Mouse (Mus musculus) cerebellum, adult 18-20 months (tissue): ENCODE results near the gene Tstd2.
A peak's percentile ranks its signal among the peaks of the same experiment; 100 is the strongest.

Source experiments
- DNase-seq, 2 experiments: peaks; one replicate each; pipeline ENCODE4 v3.0.0; 2021

Gene Tstd2

DNA sequence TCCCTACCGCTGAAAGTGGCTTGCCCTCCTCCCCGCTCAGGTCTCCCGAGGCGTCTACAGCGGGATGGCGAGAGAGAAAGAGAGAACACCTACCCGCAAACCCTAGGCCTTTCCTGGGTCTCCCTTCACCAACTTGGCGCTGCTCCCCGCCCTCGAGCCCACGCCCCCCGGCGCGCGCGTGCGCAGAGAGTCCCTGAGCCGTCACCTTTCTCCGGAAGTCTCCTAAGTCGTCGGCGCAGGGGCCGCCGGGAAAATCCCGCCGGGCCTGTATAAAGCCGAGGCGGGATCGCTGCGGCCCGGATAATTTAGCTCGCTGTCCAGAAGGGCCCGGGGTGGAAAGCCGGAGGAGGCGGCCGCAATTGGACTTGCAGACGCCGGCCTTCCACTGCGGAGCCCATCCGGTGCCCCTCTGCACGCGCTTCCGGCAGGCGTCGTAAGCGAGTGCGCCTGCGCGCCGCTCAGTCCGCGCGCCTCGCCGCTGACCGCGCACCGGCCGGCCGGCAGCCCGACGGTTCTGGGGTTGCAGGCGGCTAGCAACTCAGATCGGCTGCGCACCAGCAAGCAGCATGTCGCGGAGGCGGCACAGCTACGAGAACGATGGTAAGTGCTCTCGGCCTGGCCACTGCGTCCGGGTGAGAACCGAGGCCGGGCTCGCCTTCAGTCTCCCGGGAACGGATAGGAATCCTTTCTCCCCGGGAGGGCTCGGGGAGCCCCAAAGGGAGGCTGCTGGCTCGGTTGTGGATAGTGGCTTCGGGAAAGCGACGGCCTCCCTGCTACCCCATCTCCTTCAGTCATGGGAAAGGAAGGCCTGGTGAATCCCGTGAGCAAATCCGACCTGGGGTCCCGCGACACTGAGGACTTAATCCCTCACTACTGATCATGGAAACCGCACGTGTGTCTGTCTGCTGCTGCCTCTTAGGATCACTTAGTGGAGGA lies at the start of gene Tstd2, which contains the start of gene Ncbp1:
Tstd2 (minus strand) TSS at position 408 of the 936 bp plus-strand sequence.
Ncbp1 (plus strand) TSS at position 327 of the 936 bp plus-strand sequence.
- peak; percentile 86 to 94 for DNase-seq

- no peak for DNase-seq
Observed at GRCm38 (mm10) chr4:46186466-46186865, 48.0 kb upstream of the Tstd2 start.

GRCm38 (mm10) chr4:46185890-46186289 lies 47.4 kb upstream of the Tstd2 start:
- DNase-seq, result no peak

- DNase-seq, result no peak
Observed at GRCm38 (mm10) chr4:46185423-46185822, 46.9 kb upstream of the Tstd2 start.

- DNase-seq, result no peak
Observed at GRCm38 (mm10) chr4:46182181-46182580, 43.7 kb upstream of the Tstd2 start.

DNA sequence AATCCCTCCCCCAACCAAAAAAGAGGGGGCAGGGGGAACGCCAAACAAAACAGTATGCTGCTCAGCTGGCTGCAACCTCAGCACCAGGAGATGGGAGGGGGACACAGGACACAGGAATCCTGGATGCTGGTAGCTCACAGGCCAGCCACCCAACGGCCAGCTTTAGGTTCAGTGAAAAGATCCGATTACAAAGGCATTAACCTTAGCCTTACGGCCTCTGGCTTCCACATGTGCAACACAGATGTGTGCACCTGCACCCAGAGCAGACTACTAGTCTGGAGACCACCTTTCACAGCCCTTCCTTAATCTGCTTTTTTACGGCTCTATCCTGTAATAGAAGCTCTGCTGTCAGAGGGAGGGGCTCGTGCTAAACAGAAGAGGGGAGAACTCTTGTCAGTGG lies 42.7 kb upstream of the Tstd2 start:
- DNase-seq, result no peak

DNA sequence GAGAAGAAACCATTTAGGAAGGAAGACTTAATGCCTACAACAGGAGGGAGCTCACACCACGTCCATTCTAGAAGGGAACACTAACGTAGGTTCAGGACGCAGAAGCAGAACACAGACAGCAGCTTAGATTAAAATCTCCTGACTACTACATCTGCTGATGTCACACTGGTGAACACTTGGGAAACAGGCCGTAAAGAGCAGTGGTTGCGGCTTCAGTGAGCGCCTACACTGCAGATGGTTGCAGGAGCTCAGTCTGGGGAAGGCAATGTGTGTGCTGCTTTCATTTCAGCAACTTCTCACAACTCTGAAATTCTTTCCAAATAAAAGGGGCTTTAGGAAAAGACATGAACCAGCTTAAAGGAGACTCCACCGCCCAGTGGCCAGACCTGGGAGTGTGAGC lies 39.0 kb upstream of the Tstd2 start:
- no peak for DNase-seq

DNA sequence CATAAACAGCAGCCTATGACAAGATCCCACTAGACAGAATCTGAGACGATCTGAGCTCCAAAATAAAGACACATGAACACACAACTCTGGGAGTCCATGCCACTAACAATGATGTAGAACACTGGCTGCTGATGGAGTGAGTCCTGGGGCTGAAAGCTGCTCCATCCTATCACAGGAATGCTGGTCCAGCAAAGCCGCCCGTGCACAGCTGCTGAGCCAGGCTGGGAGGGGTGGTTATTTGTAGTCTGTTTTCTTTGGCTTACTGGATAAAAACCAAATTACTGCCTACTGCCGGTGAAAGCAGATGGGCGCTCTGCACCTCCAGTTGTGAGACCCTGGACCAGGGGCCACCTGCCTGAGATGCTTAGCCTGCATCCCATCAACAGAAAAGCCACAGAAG lies 38.5 kb upstream of the Tstd2 start:
- DNase-seq, result no peak

DNA sequence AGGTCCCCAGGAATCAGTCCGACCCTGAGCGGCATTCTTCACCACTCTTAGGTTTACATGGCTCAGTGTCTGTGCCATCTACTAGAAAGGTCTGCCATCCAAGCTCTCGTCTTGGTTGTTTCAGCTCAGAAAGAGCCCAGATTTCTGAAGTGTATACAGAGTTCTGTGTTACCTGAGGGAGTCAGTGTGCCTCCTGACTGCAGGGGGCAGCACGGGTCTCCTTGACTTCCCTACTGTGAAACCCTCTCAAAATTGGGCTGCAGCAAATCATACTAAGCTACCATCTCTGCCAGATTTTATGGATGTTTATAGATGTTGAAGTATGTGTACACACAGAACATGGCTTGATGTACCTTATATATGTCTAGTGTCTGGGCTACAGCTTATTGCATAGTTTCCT lies 37.8 kb upstream of the Tstd2 start:
- no peak for DNase-seq

GRCm38 (mm10) chr4:46171761-46172160 lies 33.3 kb upstream of the Tstd2 start:
- DNase-seq, result no peak

GRCm38 (mm10) chr4:46165831-46166230 lies 27.3 kb upstream of the Tstd2 start:
- DNase-seq, result no peak

GRCm38 (mm10) chr4:46164027-46164426 lies 25.5 kb upstream of the Tstd2 start:
- no peak for DNase-seq

DNA sequence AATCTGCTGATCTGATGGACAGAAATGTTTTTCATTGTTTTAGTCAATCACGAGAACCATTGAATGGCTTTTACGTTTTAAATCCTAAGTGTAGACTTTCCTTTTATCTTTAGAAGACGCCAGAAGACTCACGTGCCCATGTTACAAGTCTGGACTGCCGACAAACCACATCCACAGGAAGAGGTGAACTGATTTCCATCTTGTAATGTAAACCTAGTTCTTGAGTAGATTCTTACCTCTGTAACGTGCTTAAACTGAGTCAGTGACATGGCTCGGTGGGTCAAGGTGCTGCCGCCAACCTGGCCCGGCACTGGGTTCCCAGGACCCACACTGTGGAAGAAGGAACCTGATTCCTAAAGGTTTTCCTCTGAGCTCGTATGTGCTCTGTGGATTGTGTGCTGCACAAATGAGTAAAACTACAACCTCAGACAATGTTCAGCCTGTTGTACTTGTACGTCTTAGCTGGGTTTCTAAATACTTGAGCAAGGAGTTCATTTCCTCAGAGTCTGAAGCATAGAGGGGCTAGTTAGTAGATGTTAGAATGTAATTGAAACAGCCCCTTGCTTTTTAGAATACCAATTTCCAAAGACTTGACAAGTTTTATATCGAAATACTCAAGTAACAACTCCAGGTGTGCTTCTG lies 13.5 kb upstream of the Tstd2 start:
- DNase-seq, result no peak

DNA sequence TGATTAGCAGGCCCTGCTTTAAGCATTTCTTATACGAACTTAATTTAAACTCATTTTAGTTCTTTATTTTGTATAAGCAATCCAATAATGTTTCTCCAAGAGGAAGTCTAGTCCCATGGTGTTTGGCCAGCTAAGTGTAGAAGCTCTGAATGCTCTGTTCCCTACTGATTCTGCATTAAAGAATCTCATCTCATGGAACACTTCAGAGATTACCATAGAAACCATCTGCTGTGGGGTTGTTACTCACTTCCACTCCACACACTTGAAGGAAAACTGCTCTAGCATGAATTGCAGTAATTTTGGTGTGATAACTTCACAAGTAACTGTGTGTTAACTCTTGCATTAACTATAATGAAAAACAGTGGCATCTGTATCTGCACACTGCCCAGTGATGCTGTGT lies 8.4 kb upstream of the Tstd2 start:
- no peak for DNase-seq

- DNase-seq, result no peak
Observed at GRCm38 (mm10) chr4:46144323-46144722, 5.8 kb upstream of the Tstd2 start.

DNA sequence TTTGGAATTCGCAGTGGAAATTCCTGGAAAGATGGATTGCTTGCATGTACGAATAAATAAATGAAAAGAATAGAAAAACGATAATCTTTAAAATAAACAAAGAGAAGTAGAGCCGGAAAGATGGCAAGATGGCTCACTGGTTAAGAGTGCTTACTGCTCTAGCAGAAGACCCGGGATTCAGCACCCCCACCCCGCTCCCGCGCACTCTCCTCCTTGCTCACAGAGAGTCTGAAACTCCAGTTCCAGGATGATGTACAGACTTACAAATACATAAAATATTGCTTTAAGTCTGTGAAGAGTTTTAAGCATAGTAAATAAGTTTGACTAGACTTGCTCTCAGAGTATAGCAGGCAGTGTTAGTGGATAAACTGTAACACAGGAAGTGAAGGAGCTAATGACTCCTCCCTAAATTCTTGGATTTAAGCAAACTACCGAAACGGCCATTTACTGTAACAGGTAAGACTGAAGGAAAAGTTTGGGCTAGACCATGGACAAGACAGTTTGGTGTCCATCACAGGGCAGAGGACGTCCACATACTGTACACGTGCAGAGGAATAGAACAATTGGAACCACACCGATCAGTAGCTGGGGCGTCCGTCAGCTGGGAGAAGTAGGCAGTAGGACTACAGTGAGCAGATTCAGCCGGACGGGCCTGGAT lies 736 bp downstream of the Tstd2 start:
- DNase-seq, result no peak

DNA sequence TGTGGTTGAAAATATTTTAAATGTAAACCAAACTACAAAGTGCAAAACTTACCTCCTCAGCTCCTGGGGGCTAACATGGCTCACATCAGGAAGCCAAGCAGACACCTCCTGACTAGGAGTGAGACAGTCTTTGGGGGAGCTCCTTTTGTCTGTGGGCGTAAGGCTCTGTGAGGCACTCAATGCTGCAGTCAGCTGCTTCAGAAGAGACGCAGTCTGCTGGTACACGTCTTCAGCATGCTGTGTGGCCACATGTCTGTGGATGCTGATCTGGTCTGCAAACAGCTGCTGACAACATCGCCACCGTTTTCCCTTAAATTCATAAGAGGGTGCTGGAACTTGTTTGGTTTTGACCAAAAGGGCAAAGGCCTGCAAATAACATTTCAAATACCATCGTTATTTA lies 6.7 kb downstream of the Tstd2 start:
- DNase-seq, result no peak

GRCm38 (mm10) chr4:46130221-46130620 lies 8.3 kb downstream of the Tstd2 start:
- DNase-seq, result peak; percentile 47 to 58

DNA sequence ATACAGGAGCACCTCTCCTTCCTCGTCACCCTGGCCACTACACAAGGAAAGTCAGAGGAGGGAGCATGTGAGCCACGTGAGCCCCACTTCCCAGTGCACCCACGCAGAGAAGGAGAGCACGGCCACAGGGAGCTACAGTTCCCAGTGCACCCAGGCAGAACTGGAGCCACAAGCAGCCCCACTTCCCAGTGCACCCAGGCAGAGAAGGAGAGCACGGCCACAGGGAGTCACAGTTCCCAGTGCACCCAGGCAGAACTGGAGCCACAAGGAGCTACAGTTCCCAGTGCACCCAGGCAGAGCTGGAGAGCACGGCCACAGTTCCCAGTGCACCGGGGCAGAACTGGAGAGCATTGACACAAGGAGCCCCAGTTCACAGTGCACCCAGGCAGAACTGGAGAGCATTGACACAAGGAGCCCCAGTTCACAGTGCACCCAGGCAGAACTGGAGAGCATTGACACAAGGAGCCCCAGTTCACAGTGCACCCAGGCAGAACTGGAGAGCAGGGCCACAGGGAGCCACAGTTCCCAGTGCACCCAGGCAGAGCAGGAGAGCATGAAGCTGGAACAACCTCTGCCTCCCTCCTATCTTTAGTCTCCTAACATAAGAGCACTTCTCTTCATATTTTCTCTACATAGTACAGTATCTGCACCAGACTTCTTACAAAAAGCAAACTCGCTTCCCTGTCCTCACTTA lies 9.0 kb downstream of the Tstd2 start:
- no peak for DNase-seq

- DNase-seq, result peak; percentile 83 to 88
Observed at GRCm38 (mm10) chr4:46126541-46126940, 12.0 kb downstream of the Tstd2 start.

- no peak for DNase-seq
Observed at GRCm38 (mm10) chr4:46123358-46123757, 15.1 kb downstream of the Tstd2 start.

- DNase-seq, result no peak
Observed at GRCm38 (mm10) chr4:46120767-46121166, 17.7 kb downstream of the Tstd2 start.

- no peak for DNase-seq
Observed at GRCm38 (mm10) chr4:46119514-46120094, 18.9 kb downstream of the Tstd2 start.
